Mouse (Mus musculus): Measurements from ENCODE around the gene Eps8l3. TPM values are rescaled to one million over a fixed set of nuclear protein-coding genes. Genes with fewer than 3 reads are reported as not detected.

The Eps8l3 gene
- polyA plus RNA-seq, 1 experiment from 2014 or later: 0.11 TPM

DNA sequence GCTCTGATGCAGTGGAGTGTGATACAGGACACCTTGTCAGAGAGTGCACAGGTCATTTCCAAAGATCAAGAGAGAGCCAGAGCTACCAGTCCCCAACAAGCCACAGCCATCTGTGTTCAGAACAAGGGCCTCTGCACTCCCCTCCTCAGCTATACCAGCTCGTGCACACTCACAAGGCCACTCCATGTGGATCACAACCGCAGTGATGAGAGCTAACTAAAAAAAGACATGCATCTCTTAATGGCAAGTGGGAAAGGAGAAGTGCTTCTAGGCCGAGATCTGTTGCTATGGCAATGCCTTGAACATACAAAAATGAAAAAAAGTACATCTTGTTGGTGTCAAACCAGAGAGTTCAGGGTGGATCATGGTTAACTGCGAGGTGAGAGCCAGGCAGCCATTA is 62.8 kb downstream of the Eps8l3 start:
- DNase-seq (ENCODE audit: low spot score) (no peak), ATAC-seq (ENCODE audit: insufficient read depth, low FRiP score, low TSS enrichment) (no peak)
- Histone ChIP-seq H3K4me2 (ENCODE audit: low read depth) (no peak overlapping the region), H3K9me3 (ENCODE audit: control insufficient read depth, low read length) (no peaks in the 10 kb centered on the region), H3K36me3 (ENCODE audit: control insufficient read depth, insufficient read depth, low read length) (no peaks in the 10 kb centered on the region), H3K27me3 (ENCODE audit: control insufficient read depth, insufficient read depth, low read length) (no peaks in the 10 kb centered on the region), H3K27ac (ENCODE audit: low read depth, low read length) (no peak overlapping the region), H3K9ac (ENCODE audit: low read length) (no peak overlapping the region), H3K4me3 (ENCODE audit: low read depth, low read length) (no peak overlapping the region), H3K4me1 (ENCODE audit: control insufficient read depth, insufficient read depth, low read length) (no peaks in the 10 kb centered on the region)
- 80% methylated on average over 4 of the region's 4 CpGs for WGBS

DNA sequence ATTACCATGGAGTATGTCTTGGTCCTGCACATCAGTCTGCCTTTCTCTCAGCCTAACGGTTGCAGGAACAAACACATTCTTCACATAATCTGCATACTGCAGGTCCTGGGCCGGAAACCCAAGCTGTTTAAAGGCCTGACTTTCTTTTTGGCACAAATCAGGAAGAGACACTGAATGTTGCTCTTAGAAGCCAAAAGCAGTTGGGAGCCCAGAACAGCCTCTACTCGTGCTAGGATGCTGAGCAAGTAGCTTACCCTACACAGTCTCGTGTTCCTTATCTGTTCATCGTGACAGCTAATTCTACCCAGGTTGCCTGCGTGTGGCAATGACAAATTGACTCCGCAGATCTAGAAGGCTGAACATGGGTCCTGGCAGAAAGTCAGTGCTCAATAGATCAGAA is 63.5 kb downstream of the Eps8l3 start:
- Histone ChIP-seq H3K4me1 (ENCODE audit: control insufficient read depth, insufficient read depth, low read length) (no peaks in the 10 kb centered on the region), H3K36me3 (ENCODE audit: control insufficient read depth, insufficient read depth, low read length) (no peaks in the 10 kb centered on the region), H3K4me2 (ENCODE audit: low read depth) (no peak overlapping the region), H3K4me3 (ENCODE audit: low read depth, low read length) (no peak overlapping the region), H3K27ac (ENCODE audit: low read depth, low read length) (no peak overlapping the region), H3K9me3 (ENCODE audit: control insufficient read depth, low read length) (no peaks in the 10 kb centered on the region), H3K9ac (ENCODE audit: low read length) (no peak overlapping the region), H3K27me3 (ENCODE audit: control insufficient read depth, insufficient read depth, low read length) (no peaks in the 10 kb centered on the region)
- ATAC-seq (ENCODE audit: insufficient read depth, low FRiP score, low TSS enrichment) (no peak), DNase-seq (ENCODE audit: low spot score) (no peak)
- WGBS: 85% methylated on average over 7 of the region's 7 CpGs

DNA sequence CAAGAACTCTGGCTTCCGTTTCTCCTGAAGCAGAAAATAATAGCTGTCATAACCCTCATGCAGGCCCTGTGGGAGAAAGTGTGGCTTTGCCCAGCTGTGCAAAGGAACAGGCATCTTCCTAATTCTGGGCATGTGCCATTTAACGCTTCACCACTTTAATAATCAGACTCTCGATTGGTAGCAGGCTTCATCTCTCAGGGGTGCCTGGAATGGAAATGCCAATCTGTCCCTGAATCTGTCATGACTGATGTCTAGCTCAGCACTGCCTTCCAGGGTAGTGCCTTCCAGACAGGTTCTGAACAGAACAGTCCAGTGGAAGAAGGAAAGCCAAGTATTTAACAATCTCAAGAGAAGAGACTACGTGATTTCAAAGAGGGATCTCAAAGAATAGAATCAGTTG is 64.2 kb downstream of the Eps8l3 start:
- Histone ChIP-seq H3K27me3 (ENCODE audit: control insufficient read depth, insufficient read depth, low read length) (no peaks in the 10 kb centered on the region), H3K9ac (ENCODE audit: low read length) (no peak overlapping the region), H3K27ac (ENCODE audit: low read depth, low read length) (no peak overlapping the region), H3K9me3 (ENCODE audit: control insufficient read depth, low read length) (no peaks in the 10 kb centered on the region), H3K4me1 (ENCODE audit: control insufficient read depth, insufficient read depth, low read length) (no peaks in the 10 kb centered on the region), H3K4me2 (ENCODE audit: low read depth) (no peak overlapping the region), H3K4me3 (ENCODE audit: low read depth, low read length) (no peak overlapping the region), H3K36me3 (ENCODE audit: control insufficient read depth, insufficient read depth, low read length) (no peaks in the 10 kb centered on the region)
- ATAC-seq (ENCODE audit: insufficient read depth, low FRiP score, low TSS enrichment) (no peak), DNase-seq (ENCODE audit: low spot score) (no peak)
- WGBS: 86% methylated on average over 4 of the region's 4 CpGs

Other genes with a start within 250 kb of the Eps8l3 start
- gene Gm10961, start 245.9 kb upstream of the Eps8l3 start, polyA plus RNA-seq (2014; fragmentation: Nextera tagmentation; extraction: Ambion mirVana): not detected in 2 replicates
- 101 and 108 TPM in 2 replicates for gene Strip1, start 245.5 kb upstream of the Eps8l3 start, polyA plus RNA-seq (2014; fragmentation: Nextera tagmentation; extraction: Ambion mirVana)
- gene Ahcyl1, start 180.7 kb upstream of the Eps8l3 start, polyA plus RNA-seq (2014; fragmentation: Nextera tagmentation; extraction: Ambion mirVana): 124 and 127 TPM in 2 replicates
- 5.6 and 6.0 TPM in 2 replicates for gene Csf1, start 116.8 kb upstream of the Eps8l3 start, polyA plus RNA-seq (2014; fragmentation: Nextera tagmentation; extraction: Ambion mirVana)
- gene Gstm5, start 18.6 kb downstream of the Eps8l3 start, polyA plus RNA-seq (2014; fragmentation: Nextera tagmentation; extraction: Ambion mirVana): 210 and 222 TPM in 2 replicates
- gene Gstm7, start 54.6 kb downstream of the Eps8l3 start, polyA plus RNA-seq (2014; fragmentation: Nextera tagmentation; extraction: Ambion mirVana): 49.9 and 50.8 TPM in 2 replicates
- 5.3 and 6.2 TPM in 2 replicates for gene Gstm6, start 66.5 kb downstream of the Eps8l3 start, polyA plus RNA-seq (2014; fragmentation: Nextera tagmentation; extraction: Ambion mirVana)
- gene Gstm3, start 92.1 kb downstream of the Eps8l3 start, polyA plus RNA-seq (2014; fragmentation: Nextera tagmentation; extraction: Ambion mirVana): not detected in 2 replicates
- 18.5 and 20.8 TPM in 2 replicates for gene Gstm2, start 109.2 kb downstream of the Eps8l3 start, polyA plus RNA-seq (2014; fragmentation: Nextera tagmentation; extraction: Ambion mirVana)
- 28.0 and 31.5 TPM in 2 replicates for gene Gstm1, start 140.7 kb downstream of the Eps8l3 start, polyA plus RNA-seq (2014; fragmentation: Nextera tagmentation; extraction: Ambion mirVana)
- 12.4 and 12.9 TPM in 2 replicates for gene Gstm4, start 167.7 kb downstream of the Eps8l3 start, polyA plus RNA-seq (2014; fragmentation: Nextera tagmentation; extraction: Ambion mirVana)
- gene Ampd2, start 209.4 kb downstream of the Eps8l3 start, polyA plus RNA-seq (2014; fragmentation: Nextera tagmentation; extraction: Ambion mirVana): 40.1 and 42.9 TPM in 2 replicates
- gene Gnat2, start 215.6 kb downstream of the Eps8l3 start, polyA plus RNA-seq (2014; fragmentation: Nextera tagmentation; extraction: Ambion mirVana): 0.73 and 0.99 TPM in 2 replicates